Mouse (Mus musculus): Measurements from ENCODE around the gene Nrxn3. TPM values are rescaled to one million over a fixed set of nuclear protein-coding genes. Genes with fewer than 3 reads are reported as not detected.

Nrxn3 gene
- total RNA-seq, 2 experiments from 2014 or later: 0.92 to 1.4 TPM

- DNase-seq: no peak
Observed at GRCm38 (mm10) chr12:89553223-89553880, 830.7 kb downstream of the Nrxn3 start.

DNA sequence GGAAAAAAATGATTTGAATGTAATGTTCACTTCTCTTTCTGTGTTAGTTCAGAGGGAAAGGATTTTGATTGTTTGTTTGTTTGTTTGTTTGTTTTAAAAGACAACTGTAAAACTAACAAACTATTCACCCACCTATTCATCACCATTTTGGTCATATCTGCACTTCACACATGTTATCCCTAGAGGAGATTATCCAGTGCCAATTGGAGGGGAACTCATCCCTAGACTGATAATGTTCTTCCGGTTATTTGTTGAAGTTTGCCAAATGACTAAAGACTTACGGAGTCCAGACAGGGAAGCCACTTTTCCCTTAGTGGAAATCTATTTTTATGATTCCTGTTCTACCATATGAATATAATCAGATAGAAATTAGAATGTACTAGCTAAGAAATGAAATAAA is 831.5 kb downstream of the Nrxn3 start:
- DNase-seq: no peak

DNA sequence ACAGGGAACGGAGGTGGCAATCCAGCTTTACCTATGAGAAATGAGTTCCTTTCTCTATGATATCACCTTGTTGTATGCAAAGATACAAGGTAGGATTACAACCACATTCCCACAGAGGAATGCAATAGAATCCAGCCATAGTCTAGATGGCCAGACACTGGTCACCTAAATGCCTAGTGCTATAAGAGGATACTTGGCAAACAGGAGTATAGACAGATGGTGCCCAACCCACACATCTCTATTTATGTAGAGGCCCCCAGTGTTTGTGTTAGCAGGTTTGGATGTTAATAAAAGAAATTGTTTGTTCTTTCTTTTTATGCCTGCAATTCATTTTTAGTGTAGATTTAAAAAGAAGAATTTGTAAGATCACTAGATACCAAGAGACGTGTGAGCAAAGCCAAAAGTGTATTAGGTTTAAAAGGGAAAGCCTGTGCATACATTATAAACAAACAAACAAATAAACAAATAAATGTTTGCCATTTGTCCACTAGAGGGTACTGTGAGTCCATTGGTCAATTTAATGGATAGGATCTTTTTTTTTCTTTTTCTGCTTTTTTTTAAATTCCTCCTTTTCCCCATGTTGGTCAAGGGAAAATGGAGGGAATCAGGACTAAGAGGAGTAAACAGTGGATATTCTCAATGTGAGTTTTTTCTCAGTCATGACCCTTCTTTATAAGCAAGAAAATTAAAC is 832.2 kb downstream of the Nrxn3 start:
- no peak for DNase-seq

DNA sequence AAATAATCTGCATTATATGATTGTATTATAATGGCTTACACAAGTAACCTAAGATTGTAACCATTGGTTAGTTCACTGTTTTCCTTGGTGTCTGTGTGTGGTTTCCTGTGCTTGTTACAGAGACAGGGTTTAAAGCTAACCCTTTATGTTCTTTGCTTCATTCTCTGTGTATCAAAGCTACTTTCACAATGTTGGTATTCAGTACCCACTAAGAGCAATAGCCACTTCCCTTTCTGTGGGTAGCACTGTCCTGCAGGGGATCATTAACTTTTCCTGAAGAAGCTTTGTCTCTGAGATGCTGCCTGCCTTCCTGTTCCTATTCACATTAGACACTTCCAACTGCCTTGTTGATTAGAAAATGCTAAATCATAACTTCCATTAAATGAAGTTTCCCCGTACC is 836.2 kb downstream of the Nrxn3 start:
- no peak for DNase-seq

GRCm38 (mm10) chr12:89561989-89562565 is 839.4 kb downstream of the Nrxn3 start:
- DNase-seq: no peak

DNA sequence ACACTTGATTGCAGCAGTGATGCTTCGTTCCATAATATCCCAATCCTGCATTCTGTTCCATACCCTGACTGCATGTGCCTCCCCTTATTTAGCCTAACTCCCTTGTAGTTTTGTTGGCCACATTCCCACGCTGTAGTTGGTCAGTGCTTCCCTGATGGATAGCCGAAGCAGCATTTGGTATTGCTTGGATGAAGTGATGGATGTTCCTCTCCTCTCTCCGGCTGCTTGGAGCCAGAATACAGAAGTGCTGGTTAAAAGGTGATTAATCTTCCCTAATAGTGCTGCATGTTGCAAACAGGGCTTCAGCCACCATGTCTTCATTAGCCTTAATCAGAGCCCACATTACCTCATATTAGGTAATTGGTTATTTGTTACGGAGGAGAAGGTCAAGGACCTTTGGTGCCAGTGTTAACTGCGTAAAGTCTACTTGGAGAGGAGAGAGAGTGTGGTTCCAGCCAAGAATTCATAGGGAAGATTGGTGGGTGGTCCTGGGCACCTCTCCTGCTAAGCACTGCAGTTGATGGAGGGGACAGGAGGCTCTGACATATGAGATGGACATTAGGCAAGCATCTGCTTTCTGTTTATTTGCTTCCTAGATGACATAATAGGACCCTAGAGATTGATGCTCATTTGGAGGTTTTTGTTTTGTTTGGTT is 846.2 kb downstream of the Nrxn3 start:
- DNase-seq: no peak

- DNase-seq: no peak
Observed at GRCm38 (mm10) chr12:89592459-89592858, 869.8 kb downstream of the Nrxn3 start.

DNA sequence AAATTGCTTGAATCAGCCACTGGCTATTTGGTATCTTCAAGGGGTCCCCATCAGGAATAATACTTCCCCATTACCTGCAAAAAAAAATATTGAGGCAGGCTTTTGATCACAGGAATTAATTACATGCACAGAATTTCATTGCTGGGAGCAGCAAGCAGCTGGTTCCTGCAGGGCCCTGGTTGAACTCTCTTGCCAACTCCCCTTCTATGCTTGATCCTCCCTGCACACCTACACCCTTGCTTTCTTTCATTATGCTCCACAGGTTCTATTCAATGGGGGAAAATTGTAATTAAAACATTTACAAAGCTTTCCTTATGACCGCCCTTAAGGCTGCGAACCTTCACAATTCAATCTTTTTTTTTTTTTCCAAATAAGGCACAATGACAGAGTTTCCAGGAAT is 891.0 kb downstream of the Nrxn3 start:
- no peak for DNase-seq

DNA sequence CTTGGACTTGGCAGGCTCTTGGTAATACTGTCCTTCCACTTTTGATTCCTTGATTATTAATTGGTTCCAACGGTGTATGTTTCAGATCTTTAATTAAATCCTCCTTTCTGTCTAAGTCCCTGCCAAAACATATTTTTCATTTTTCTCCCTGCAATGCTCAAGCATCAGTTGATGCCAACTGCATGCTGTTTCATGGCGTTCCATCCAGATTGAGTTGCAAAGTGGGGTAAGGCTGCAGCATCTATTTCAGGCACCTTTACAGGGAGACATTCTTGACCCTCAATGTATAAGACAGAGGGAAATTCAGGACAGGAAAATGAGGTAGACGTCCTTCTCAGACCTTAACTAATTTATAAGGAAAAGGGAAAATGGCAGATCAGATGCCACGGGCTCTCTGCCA is 903.1 kb downstream of the Nrxn3 start:
- no peak for DNase-seq

DNA sequence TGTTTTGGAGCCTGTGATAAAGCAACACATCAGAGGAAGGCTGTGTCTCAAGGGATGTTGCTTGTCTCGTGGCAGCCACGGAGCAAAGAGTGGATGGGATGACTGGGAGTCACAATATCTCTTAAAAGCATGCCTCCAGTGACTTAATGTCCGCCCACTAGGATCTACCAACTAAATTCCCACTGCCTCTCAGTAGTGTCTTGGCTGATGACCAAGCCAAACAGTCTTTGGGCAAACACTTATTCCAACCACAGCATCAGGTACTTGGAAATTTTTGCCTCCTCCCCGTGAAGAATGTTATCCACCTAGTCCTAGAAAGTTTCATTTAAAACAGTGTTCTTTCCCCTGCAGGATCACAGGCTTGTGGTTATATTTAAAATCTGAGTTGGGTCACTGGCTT is 917.4 kb downstream of the Nrxn3 start:
- DNase-seq: no peak

DNA sequence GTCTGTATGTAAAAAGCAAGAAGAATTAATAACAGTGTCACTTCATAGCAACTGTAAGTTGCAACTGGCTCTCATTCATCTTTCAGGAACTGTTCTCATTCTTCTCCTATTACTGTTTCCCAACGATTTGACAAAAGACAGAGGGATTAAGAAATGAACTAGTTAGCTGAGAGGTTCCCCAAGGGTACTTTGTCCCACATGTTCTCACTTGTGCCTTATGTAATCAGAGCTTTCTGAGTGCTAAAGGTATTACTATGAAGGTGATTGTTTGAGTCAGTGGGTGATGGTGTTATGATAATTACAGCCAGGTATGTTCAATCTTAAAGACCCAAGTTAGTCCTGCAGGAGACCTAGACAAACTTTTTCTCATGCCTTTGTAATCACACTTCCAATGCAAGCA is 918.8 kb downstream of the Nrxn3 start:
- DNase-seq: no peak

DNA sequence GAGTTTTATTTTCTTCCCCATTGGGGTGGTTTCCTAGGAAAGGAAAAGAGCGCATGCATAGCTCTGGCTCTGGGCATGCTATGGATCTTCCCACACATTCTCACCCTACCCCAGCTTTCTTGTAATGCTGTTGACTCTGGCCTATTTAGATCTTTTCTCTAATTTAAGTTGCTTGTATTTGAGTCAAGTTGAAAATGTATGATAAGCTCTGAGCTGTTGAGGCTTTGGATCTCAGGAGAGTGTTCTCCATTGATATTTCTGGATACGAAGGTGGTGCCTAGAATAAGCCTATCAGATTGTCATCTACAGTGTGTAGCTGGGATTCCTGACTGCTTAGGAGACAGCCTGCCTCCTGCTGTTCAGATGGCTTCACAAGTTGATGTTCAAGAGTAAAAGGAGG is 930.5 kb downstream of the Nrxn3 start:
- no peak for DNase-seq

DNA sequence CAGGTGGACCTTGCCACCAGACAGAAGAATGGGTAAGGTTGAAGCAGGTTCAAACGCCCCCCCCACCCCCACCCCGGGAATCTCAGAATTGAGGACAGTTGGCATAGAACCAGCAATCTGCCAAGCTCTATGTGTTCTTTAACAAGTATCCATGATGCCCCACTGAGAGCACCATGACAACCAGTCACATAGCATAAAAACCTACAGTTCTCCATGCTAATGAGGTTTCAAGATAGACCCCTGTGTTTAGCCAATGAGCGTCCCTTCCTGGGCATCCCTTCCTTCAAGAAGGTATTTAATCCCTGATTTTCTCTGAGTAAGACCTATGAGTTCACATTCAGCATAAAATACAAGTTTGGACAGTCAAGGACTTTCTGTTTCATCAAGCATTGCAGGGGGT is 938.5 kb downstream of the Nrxn3 start:
- DNase-seq: no peak

DNA sequence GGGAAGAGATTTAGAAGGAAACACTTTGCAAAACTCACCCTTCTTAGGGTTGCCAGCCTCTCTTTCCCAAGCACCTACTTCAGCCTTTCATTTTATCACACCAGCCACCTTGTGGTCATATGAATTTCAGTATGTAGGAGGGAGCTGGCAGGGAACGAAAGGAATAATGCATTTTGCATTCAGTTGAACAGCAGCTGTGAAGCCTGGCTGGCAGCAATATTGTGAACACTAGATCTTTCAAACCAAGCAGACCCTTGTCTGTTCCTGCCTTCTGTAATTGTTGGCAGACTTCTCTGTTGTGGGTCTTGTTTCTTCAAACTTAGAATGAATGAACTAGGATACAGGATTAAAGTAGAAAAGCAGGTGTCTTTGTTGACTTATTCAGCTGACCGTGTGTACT is 946.2 kb downstream of the Nrxn3 start:
- no peak for DNase-seq

GRCm38 (mm10) chr12:89672819-89673218 is 950.1 kb downstream of the Nrxn3 start:
- no peak for DNase-seq

DNA sequence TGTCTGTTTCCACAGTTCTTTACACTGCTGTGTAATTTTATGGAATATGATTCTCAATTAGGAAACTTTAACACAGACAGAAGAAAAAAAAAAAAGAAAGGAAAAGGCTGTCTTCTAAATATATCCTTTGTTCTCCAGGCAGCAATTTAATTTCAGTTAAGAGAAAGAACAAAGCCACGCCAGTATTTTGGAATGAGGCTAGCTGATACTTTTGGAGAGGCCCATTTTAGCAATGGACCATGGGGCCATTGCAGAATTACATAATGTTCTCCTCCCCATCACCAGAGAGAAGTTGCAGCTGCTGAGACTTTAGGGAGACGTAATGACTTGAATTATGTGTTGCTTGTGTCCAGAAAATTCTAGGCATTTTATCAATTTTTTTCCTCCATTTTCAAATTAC is 963.0 kb downstream of the Nrxn3 start:
- DNase-seq: no peak

- DNase-seq: no peak
Observed at GRCm38 (mm10) chr12:89689086-89689485, 966.4 kb downstream of the Nrxn3 start.

DNA sequence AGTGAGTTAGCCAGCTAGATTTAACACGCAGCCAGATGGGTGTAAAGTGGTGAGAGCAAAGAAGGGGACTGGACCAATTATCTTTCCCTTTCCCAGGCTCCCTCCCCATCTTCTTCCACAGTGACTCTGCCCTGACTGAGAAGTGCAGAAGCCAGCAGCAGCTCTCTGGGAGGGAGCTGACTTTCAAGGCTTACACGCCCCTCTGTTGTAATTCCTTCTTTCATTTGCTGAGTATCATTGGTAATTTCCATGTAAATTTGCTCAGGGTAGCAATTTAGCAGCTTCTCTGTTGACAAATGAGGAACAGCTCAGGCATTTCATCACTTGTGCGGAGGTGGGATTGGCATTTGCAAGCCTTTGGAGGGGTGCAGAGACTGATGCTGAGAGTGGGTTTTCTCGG is 976.8 kb downstream of the Nrxn3 start:
- no peak for DNase-seq

DNA sequence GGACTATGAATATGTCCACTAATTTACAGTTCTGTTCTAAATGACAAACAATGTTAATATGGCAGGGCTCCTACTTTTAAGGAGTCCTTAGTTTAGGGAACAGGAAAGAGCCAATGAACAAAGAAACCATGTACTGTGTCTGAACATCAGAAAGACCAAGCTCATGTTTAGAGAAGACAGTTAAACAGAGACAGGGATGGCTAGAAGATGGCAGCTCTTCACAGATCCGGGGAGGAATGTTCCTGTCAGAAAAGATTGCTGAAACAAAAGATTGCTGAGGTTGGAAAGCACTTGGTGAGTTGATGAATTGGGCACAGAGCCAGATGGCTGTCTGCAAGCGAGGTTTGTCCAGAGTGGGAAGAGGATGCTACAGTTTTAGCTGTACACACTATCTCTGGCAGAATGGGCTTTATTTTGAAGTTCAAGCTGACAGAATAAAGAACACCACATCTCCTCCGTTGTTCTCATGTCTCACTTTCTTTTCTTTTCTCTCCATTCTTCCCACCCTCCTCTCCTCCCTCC is 978.3 kb downstream of the Nrxn3 start:
- no peak for DNase-seq

DNA sequence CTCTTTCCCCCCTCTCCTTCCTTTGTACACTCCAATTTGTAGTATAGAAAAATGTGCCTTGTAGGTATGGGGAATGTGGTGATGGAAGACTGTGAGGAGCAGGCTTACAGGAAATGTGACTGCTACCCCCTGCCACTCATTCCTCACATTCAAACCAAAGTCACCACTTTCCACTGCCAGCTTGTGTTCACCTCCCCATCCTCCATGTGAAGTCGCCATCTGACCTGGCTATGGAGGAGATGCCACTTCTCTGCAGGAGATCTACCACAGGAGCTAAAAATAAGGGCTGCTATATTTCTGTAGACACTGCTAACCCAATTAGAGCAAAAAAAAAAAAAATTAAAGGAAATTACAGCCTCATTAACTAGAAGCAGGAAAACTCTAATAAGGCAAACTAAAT is 980.3 kb downstream of the Nrxn3 start:
- DNase-seq: no peak

DNA sequence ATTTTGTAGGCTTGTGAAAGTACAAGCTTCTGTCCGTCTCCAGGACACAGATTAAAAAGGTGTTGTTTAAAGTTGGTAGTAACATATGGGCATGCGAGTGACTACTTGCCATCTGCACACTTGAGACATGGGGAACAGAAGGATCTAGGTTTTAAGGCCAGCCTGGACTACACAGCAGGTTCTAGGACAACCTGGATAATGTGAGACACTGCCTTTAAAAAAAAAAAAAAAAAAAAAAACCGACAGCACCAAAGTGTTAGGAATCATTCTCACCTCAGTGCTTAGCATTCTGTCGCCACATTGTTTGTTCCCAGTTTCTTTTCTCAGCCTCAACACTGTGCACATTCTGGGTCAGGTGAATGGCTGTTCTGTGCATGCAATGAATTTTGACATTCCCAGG is 985.2 kb downstream of the Nrxn3 start:
- no peak for DNase-seq

GRCm38 (mm10) chr12:89710459-89710858 is 987.8 kb downstream of the Nrxn3 start:
- DNase-seq: no peak

DNA sequence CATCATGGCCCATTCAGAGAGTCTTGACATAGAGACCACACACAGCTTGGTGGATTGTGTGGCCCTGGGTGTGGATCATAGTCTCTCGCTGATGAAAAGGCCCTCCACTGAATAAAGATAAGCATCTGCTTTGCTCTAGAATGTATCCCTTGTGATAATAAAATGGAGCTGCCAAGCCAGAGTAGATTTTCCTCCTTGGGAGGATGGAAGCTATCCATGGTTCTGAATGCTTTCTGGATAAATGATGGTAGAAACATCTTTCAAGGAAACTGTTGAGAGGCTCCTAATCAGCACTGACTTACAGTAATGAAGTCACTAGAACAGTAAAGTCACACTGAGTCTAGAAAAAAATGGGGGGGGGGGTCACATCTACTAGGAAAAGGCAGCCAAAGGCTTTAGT is 989.1 kb downstream of the Nrxn3 start:
- no peak for DNase-seq

Measured in gastrocnemius, postnatal 10 days (tissue).